Mouse (Mus musculus) pancreas, adult 10 weeks (tissue): Measurements from ENCODE around the gene Hkdc1. TPM values are rescaled to one million over a fixed set of nuclear protein-coding genes. Genes with fewer than 3 reads are reported as not detected.

Experiments
- polyA plus RNA-seq: library from polyadenylated mRNA; stranded (reverse); fragments of 350-450 nt; fragmentation: Illumina TruSeq; extraction: RNeasy Lipid Tissue Mini Kit (QIAGEN cat#74804); gene quantifications from one replicate; pipeline ENCODE4 v1.2.3, GENCODE M21; 2015; ENCODE audit warnings: low read depth, low replicate concordance; ENCODE audit not compliant: insufficient read depth

Hkdc1 gene
- polyA plus RNA-seq, result 0.59 TPM

DNA sequence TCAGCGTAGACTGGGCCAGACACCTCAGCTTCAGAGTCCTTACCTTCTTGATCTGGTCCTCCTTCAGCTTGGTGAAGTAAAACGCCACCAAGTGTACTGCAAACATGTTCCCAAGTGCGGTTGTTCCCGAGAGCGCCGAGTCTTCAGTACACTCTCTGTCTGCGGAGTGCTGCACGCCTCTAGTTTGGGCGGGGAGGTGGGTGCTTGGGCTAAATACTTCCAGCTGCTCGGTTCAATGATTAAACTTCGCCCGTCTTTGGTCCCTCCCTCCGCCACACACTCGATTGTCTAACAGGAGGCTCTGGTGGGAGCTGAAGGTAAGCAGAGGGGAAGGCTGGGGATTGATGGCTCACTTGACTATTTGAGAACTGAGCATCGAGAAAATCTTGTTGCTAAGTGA, at the start of gene Hkdc1:
Hkdc1 (minus strand) TSS at position 237 of the 400 bp plus-strand sequence.

DNA sequence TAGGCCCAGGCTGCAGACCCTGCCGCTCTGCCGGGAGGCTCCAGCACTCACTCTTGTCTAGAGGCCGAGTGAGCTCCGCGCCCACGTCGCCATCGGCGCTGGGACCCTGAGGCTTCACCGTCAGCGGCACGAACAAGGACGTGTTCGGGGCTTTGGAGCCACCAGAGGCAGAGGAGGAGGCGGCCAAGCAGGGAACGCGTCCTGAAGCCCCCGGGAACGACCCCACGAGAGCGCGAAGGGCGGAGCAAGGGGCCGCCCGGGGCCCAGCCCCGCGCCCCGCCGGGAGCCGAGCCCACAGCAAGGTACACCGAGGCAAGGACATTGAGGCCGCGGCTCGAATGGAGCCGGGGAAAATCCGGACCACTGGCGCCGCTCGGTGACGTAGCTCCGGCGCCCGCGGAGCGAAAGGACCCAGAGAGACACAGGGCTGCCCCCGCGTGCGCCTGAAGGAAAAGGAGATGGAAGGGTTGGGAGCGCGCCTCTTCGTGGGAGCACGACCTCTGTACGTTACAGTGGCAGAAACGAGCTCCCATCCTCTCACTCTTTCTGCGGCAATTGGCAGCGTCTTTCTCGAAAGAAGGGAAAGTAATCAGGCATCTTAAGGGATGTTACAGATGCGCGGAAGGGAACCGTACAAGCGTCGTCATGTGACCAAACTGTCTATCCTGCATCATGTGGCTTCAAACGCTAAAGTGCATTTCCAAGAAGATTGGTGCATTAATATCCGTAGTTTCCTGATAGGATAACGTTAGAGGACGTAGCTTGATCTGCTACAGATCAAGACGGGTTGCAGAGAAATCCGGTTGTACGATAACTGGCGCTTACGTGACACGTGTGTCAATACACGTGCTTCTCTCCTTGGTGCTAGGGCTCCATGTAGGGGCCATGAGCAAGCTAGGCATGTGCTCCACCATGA, 27.3 kb upstream of the Hkdc1 start, which contains the start of the genes 4930507D05Rik and Supv3l1:
4930507D05Rik (plus strand) TSS at position 126 of the 916 bp plus-strand sequence.
Supv3l1 (minus strand) TSS at position 375 of the 916 bp plus-strand sequence.

DNA sequence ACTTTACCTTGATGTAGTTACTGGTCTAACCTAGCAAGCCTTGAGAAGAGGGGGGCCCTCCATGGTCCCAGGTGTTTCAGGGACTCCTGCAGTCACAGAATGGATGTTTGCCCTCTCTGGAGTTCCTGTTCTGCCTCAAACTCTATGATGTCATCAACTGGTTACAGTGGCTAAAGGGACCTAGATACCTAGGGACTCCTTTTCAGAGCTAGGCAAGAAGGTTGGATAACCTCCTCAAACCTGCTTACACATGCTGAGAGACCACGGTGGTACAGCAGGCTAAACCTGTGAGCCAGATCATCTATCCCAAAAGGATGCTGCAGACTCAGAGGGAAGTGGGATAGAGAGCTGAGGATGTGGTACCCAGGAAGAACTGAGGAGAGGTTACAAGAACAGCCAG, 42.5 kb downstream of the Hkdc1 start, which contains the start of gene Hk1:
Hk1 (minus strand) TSS at position 101 of the 400 bp plus-strand sequence.

Other genes with a start within 250 kb of the Hkdc1 start
- gene Tspan15, start 191.2 kb downstream of the Hkdc1 start, polyA plus RNA-seq, result 5.5 TPM
- not detected for gene Tacr2, start 170.1 kb downstream of the Hkdc1 start, polyA plus RNA-seq
- gene Hk1, start 42.6 kb downstream of the Hkdc1 start, polyA plus RNA-seq, result 5.0 TPM
- not detected for gene 4930507D05Rik, start 27.0 kb upstream of the Hkdc1 start, polyA plus RNA-seq
- gene Supv3l1, start 27.2 kb upstream of the Hkdc1 start, polyA plus RNA-seq, result 5.5 TPM
- gene Vps26a, start 64.3 kb upstream of the Hkdc1 start, polyA plus RNA-seq, result 7.6 TPM
- gene Srgn, start 105.0 kb upstream of the Hkdc1 start, polyA plus RNA-seq, result 33.7 TPM
- 9.3 TPM for gene Kif1bp, start 156.0 kb upstream of the Hkdc1 start, polyA plus RNA-seq
- 6.6 TPM for gene Ddx21, start 179.8 kb upstream of the Hkdc1 start, polyA plus RNA-seq
- 36.9 TPM for gene Ddx50, start 228.7 kb upstream of the Hkdc1 start, polyA plus RNA-seq